In genomic region chr11:32536954-32537353, GRCm38 (mm10) we compare ENCODE assay signal across 13 mouse cellular contexts. TPM values are rescaled to one million over a fixed set of nuclear protein-coding genes. Genes with fewer than 3 reads are reported as not detected.
A peak's percentile ranks its signal among the peaks of the same experiment; 100 is the strongest.
DNase-seq lines count a peak whose midpoint lies in the region; ATAC-seq and TF ChIP-seq lines count a peak whose summit lies in the region.
"Had no signal": no experiment of that assay in that cellular context is flagged by ENCODE, and none has a peak within 500 bp of the region (broad histone marks: within the 10 kb centered on the region; RNA-seq: fewer than 3 reads in every experiment).

No protein-coding gene starts in this region.

- peaks cover 53% of the 10 kb centered on the region for H3K4me1 ChIP-seq in liver, embryonic 11.5 days (replicated peaks; ENCODE audit: control insufficient read depth, insufficient read depth, low read length)
- peaks cover 90% of the 10 kb centered on the region for H3K4me1 ChIP-seq in liver, embryonic 12.5 days
- H3K4me1 ChIP-seq in ES-E14 (ENCODE audit: control insufficient read depth in 2 of 2, insufficient read depth in 2 of 2, low read length in 2 of 2, poor library complexity in 1 of 2): peaks cover 3 to 6% of the 10 kb centered on the region in 2 experiments; a peak in 2 of 4 replicates
- peaks cover 23% of the 10 kb centered on the region for H3K4me1 ChIP-seq in bone marrow, adult 2 months (ENCODE audit: control insufficient read depth, insufficient read depth, low read length)

- WGBS in liver, embryonic 11.5 days: 58% methylated on average over 7 of the region's 7 CpGs
- WGBS in liver, embryonic 12.5 days (ENCODE audit: insufficient replicate concordance): 54% methylated on average over 7 of the region's 7 CpGs
- 55% methylated on average over 7 of the region's 7 CpGs for WGBS in bone marrow, adult 2 months

- no peak overlapping the region for H3K4me3 ChIP-seq in liver, embryonic 11.5 days (ENCODE audit: low read depth, low read length)
- no peak overlapping the region for H3K4me3 ChIP-seq in liver, embryonic 12.5 days
- no peak overlapping the region for H3K4me3 ChIP-seq in ES-E14 (ENCODE audit: insufficient read depth in 1 of 2, low read depth in 1 of 2, low read length in 2 of 2, poor library complexity in 1 of 2, severe bottlenecking in 1 of 2)
- no peak overlapping the region for H3K4me3 ChIP-seq in bone marrow, adult 2 months (replicated peaks; ENCODE audit: control insufficient read depth, low read depth, low read length)
- H3K4me3 ChIP-seq: myocyte had no signal

- no peak for DNase-seq in liver, embryonic 11.5 days (ENCODE audit: low spot score)
- peak; percentile 39 for DNase-seq in ES-E14 (ENCODE audit: low read depth, low spot score)
- DNase-seq in naive thymus-derived CD4-positive, alpha-beta T cell, adult 2 months (ENCODE audit: low read depth): peak; percentile 52
- DNase-seq in layer of hippocampus, adult 9-11 months: no peak
- no peak for DNase-seq in urinary bladder, postnatal 10 days (ENCODE audit: low spot score)
- DNase-seq: kidney, postnatal 4 days; lung, postnatal 36 days; thymus, postnatal 36 days had no signal

- no peaks in the 10 kb centered on the region for H3K27me3 ChIP-seq in liver, embryonic 11.5 days (replicated peaks; ENCODE audit: control insufficient read depth, insufficient read depth, low read length)
- H3K27me3 ChIP-seq in liver, embryonic 12.5 days (replicated peaks): no peaks in the 10 kb centered on the region

- ATAC-seq in liver, embryonic 11.5 days (replicated peaks; ENCODE audit: low FRiP score): no peak
- ATAC-seq in liver, embryonic 12.5 days: no peak
- ATAC-seq: intestine, embryonic 16.5 days had no signal

- no peak overlapping the region for H3K9ac ChIP-seq in liver, embryonic 11.5 days (ENCODE audit: low read depth, low read length)
- H3K9ac ChIP-seq in liver, embryonic 12.5 days: no peak overlapping the region
- no peak overlapping the region for H3K9ac ChIP-seq in ES-E14 (ENCODE audit: insufficient read depth, low read depth, low read length, poor library complexity, severe bottlenecking)

- no peaks in the 10 kb centered on the region for H3K9me3 ChIP-seq in liver, embryonic 11.5 days (ENCODE audit: control insufficient read depth, low read length)
- no peaks in the 10 kb centered on the region for H3K9me3 ChIP-seq in liver, embryonic 12.5 days (replicated peaks)
- no peaks in the 10 kb centered on the region for H3K9me3 ChIP-seq in ES-E14 (ENCODE audit: control insufficient read depth, insufficient read depth, low read depth, low read length)

- no peaks in the 10 kb centered on the region for H3K36me3 ChIP-seq in liver, embryonic 11.5 days (ENCODE audit: control insufficient read depth, insufficient read depth, low read length)
- peaks cover 3% of the 10 kb centered on the region; the same call in 1 of the 2 replicates for H3K36me3 ChIP-seq in liver, embryonic 12.5 days
- H3K36me3 ChIP-seq in ES-E14 (ENCODE audit: control insufficient read depth, insufficient read depth, low read length, poor library complexity, severe bottlenecking): no peaks in the 10 kb centered on the region

- in situ Hi-C loops in ES-E14 (cut with MboI; ENCODE audit: low sequenced_read_pairs in 2 of 2, unreplicated experiment in 2 of 2): no loop called here

- no peak for TF ChIP-seq CTCF in bone marrow, adult 2 months (IDR thresholded peaks at IDR 0.05; ENCODE audit: control insufficient read depth, insufficient read depth, low read length)

- no peak overlapping the region for H3K27ac ChIP-seq in liver, embryonic 11.5 days (ENCODE audit: low read depth, low read length)
- no peak overlapping the region for H3K27ac ChIP-seq in liver, embryonic 12.5 days
- H3K27ac ChIP-seq in ES-E14 (ENCODE audit: insufficient read depth, low read depth, low read length, poor library complexity, severe bottlenecking): no peak overlapping the region
- peak overlapping the region; percentile 35 for H3K27ac ChIP-seq in bone marrow, adult 2 months (ENCODE audit: control insufficient read depth, insufficient read depth, low read depth, low read length, poor library complexity)

- H3K4me2 ChIP-seq in liver, embryonic 11.5 days: peak overlapping the region; percentile 23; the same call in 1 of the 2 replicates
- no peak overlapping the region for H3K4me2 ChIP-seq in liver, embryonic 12.5 days

- TF ChIP-seq POLR2A in bone marrow, adult 2 months (IDR thresholded peaks at IDR 0.05; ENCODE audit: borderline replicate concordance, control insufficient read depth, low read depth, low read length): no peak

TF ChIP-seq in ES-E14, 5 proteins besides CTCF, POLR2A, EP300 and RAD21:
- TF ChIP-seq CHD2 (IDR thresholded peaks at IDR 0.05; ENCODE audit: low read depth, low read length) (no peak), ZNF384 (IDR thresholded peaks at IDR 0.05; ENCODE audit: low read depth, low read length) (no peak), ZC3H11A (IDR thresholded peaks at IDR 0.05; ENCODE audit: borderline replicate concordance, low read depth, low read length) (no peak), HCFC1 (IDR thresholded peaks at IDR 0.05; ENCODE audit: borderline replicate concordance, insufficient read depth, low read length) (no peak), MAFK (IDR thresholded peaks at IDR 0.05; ENCODE audit: insufficient read depth, low read depth, low read length) (no peak)

RNA-seq across cellular contexts. Expression of gene Stk10, which starts 3.8 kb away (rescaled TPM):
- polyA plus RNA-seq in liver, embryonic 11.5 days (2014; fragmentation: Nextera tagmentation; extraction: Ambion mirVana): 4.8 and 5.8 TPM in 2 replicates
- 5.7 and 6.0 TPM in 2 replicates for polyA plus RNA-seq in liver, embryonic 12.5 days (2016; fragmentation: Nextera tagmentation; extraction: Ambion mirVana)
- total RNA-seq in ES-E14 (2012; rRNA removed): 8.3 and 9.8 TPM in 2 replicates
- polyA plus RNA-seq in bone marrow, adult 2 months (2011; ENCODE audit: insufficient read depth, insufficient read length, low replicate concordance, missing spikeins): 17.6 and 23.9 TPM in 2 replicates

RNA-seq across cellular contexts. Expression of gene Efcab9, which starts 5.1 kb away (rescaled TPM):
- 0.25 and 0.49 TPM in 2 replicates for polyA plus RNA-seq in liver, embryonic 11.5 days (2014; fragmentation: Nextera tagmentation; extraction: Ambion mirVana)
- polyA plus RNA-seq in liver, embryonic 12.5 days (2016; fragmentation: Nextera tagmentation; extraction: Ambion mirVana): 0.28 and 0.56 TPM in 2 replicates
- total RNA-seq in ES-E14 (2012; rRNA removed): 0.32 and 0.40 TPM in 2 replicates
- polyA plus RNA-seq in bone marrow, adult 2 months (2011; ENCODE audit: insufficient read depth, insufficient read length, low replicate concordance, missing spikeins): not detected in 2 replicates
- total RNA-seq: liver, adult 2 months had no signal
- polyA plus RNA-seq: liver, adult 2 months had no signal

Comparison
In these comparisons a context has a peak if more than half of its experiments do, and no peak if none do; other contexts are left out.
1. DNase-seq: peak in ES-E14 (single experiment) and naive thymus-derived CD4-positive, alpha-beta T cell, adult 2 months (single experiment); none in liver, embryonic 11.5 days (single experiment), layer of hippocampus, adult 9-11 months (single experiment) and urinary bladder, postnatal 10 days (single experiment).